ENCODE assay signal across 20 mouse cellular contexts in genomic region chr17:57285077-57285476, GRCm38 (mm10). TPM values are rescaled to one million over a fixed set of nuclear protein-coding genes. Genes with fewer than 3 reads are reported as not detected.
DNase-seq lines count a peak whose midpoint lies in the region; ATAC-seq and TF ChIP-seq lines count a peak whose summit lies in the region.
"Had no signal": no experiment of that assay in that cellular context is flagged by ENCODE, and none has a peak within 500 bp of the region (broad histone marks: within the 10 kb centered on the region; RNA-seq: fewer than 3 reads in every experiment).

No protein-coding gene starts in this region.

- peak in 1 of 2 experiments; percentile 50; a peak in 2 of 4 replicates for TF ChIP-seq EP300 in MEL (IDR thresholded peaks at IDR 0.05; ENCODE audit: low read depth in 1 of 2, low read length in 2 of 2)

- no peak overlapping the region for H3K4me2 ChIP-seq in liver, embryonic 11.5 days
- H3K4me2 ChIP-seq: embryonic facial prominence, embryonic 13.5 days; hindbrain, embryonic 15.5 days; midbrain, embryonic 13.5 days; stomach, embryonic 15.5 days had no signal

- peak; percentile 21 for DNase-seq in liver, adult 2 months (ENCODE audit: extremely low read depth, low read depth, low spot score)
- no peak for DNase-seq in liver, embryonic 11.5 days (ENCODE audit: low spot score)
- DNase-seq in A20 (ENCODE audit: low read depth, low spot score): peak; percentile 83
- peak; percentile 61 for DNase-seq in MEL (ENCODE audit: low read depth, low spot score)
- DNase-seq in right cerebral cortex, postnatal 25 days: no peak
- no peak for DNase-seq in layer of hippocampus, adult 9-10 months (ENCODE audit: low spot score)
- DNase-seq: adrenal gland, postnatal 36 days; gastrocnemius, postnatal 14 days; kidney, postnatal 14 days; left cerebral cortex, postnatal 4 days; lung, postnatal 14 days; right cerebral cortex, postnatal 14 days had no signal

- H3K9ac ChIP-seq in liver, adult 2 months (ENCODE audit: low read depth, low read length): no peak overlapping the region
- no peak overlapping the region for H3K9ac ChIP-seq in liver, embryonic 11.5 days (ENCODE audit: low read depth, low read length)
- no peak overlapping the region for H3K9ac ChIP-seq in MEL (ENCODE audit: control insufficient read depth, low read depth, low read length, poor library complexity, severe bottlenecking)
- H3K9ac ChIP-seq: embryonic facial prominence, embryonic 13.5 days; hindbrain, embryonic 15.5 days; liver, embryonic 14.5 days; midbrain, embryonic 13.5 days; stomach, embryonic 15.5 days had no signal

- TF ChIP-seq CTCF in liver, adult 2 months (IDR thresholded peaks at IDR 0.05; ENCODE audit: low read depth, low read length): no peak
- TF ChIP-seq CTCF in MEL (IDR thresholded peaks at IDR 0.05 in 2 of 3, conservative IDR thresholded peaks at IDR 0.05 in 1 of 3; ENCODE audit: control insufficient read depth in 1 of 3, insufficient read depth in 1 of 3, low read depth in 2 of 3, low read length in 3 of 3, poor library complexity in 1 of 3, severe bottlenecking in 1 of 3): no peak

- H3K79me2 ChIP-seq in liver, adult 2 months (ENCODE audit: control insufficient read depth, insufficient read depth, low read length): no peaks in the 10 kb centered on the region
- peaks cover 56% of the 10 kb centered on the region for H3K79me2 ChIP-seq in MEL (ENCODE audit: control insufficient read depth, insufficient read depth, low read length, poor library complexity)

- no peak for TF ChIP-seq RAD21 in MEL (IDR thresholded peaks at IDR 0.05; ENCODE audit: low read depth, low read length)

- H3K9me3 ChIP-seq in liver, embryonic 11.5 days (ENCODE audit: control insufficient read depth, low read length): no peaks in the 10 kb centered on the region
- H3K9me3 ChIP-seq in MEL (replicated peaks; ENCODE audit: insufficient read depth, low read length): no peaks in the 10 kb centered on the region
- peaks cover 5% of the 10 kb centered on the region; the same call in 1 of the 2 replicates for H3K9me3 ChIP-seq in megakaryocyte, embryonic 14.5 days
- H3K9me3 ChIP-seq: embryonic facial prominence, embryonic 13.5 days; hindbrain, embryonic 15.5 days; midbrain, embryonic 13.5 days; stomach, embryonic 15.5 days had no signal

- TF ChIP-seq POLR2A in liver, adult 2 months (IDR thresholded peaks at IDR 0.05; ENCODE audit: extremely low read depth, insufficient read depth, low read length): no peak
- no peak for TF ChIP-seq POLR2A in MEL (IDR thresholded peaks at IDR 0.05; ENCODE audit: control insufficient read depth in 1 of 2, insufficient read depth in 1 of 2, low read depth in 1 of 2, low read length in 2 of 2, poor library complexity in 1 of 2)

- no peak overlapping the region for H3K27ac ChIP-seq in liver, adult 2 months (replicated peaks; ENCODE audit: insufficient read depth, low read depth, low read length)
- no peak overlapping the region for H3K27ac ChIP-seq in liver, embryonic 11.5 days (ENCODE audit: low read depth, low read length)
- H3K27ac ChIP-seq in MEL (ENCODE audit: control insufficient read depth, low read depth, low read length): peak overlapping the region; percentile 39; the same call in 1 of the 2 replicates
- H3K27ac ChIP-seq: embryonic facial prominence, embryonic 13.5 days; hindbrain, embryonic 15.5 days; liver, embryonic 14.5 days; midbrain, embryonic 13.5 days; stomach, embryonic 15.5 days had no signal

- H3K36me3 ChIP-seq in liver, adult 2 months (ENCODE audit: control insufficient read depth, insufficient read depth, low read length): no peaks in the 10 kb centered on the region
- no peaks in the 10 kb centered on the region for H3K36me3 ChIP-seq in liver, embryonic 11.5 days (ENCODE audit: control insufficient read depth, insufficient read depth, low read length)
- H3K36me3 ChIP-seq in MEL (ENCODE audit: control insufficient read depth in 1 of 2, insufficient read depth in 2 of 2, low read length in 2 of 2): peaks cover 3 to 29% of the 10 kb centered on the region in 2 experiments; a peak in 3 of 4 replicates
- H3K36me3 ChIP-seq in megakaryocyte, embryonic 14.5 days (replicated peaks; ENCODE audit: low read length): peaks cover 92% of the 10 kb centered on the region
- H3K36me3 ChIP-seq: embryonic facial prominence, embryonic 13.5 days; hindbrain, embryonic 15.5 days; midbrain, embryonic 13.5 days; stomach, embryonic 15.5 days had no signal

- H3K4me3 ChIP-seq in liver, adult 2 months (ENCODE audit: insufficient read depth, low read depth, low read length): no peak overlapping the region
- no peak overlapping the region for H3K4me3 ChIP-seq in liver, embryonic 11.5 days (ENCODE audit: low read depth, low read length)
- H3K4me3 ChIP-seq in MEL (ENCODE audit: control insufficient read depth in 1 of 2, insufficient read depth in 1 of 2, low read depth in 2 of 2, low read length in 2 of 2): no peak overlapping the region
- H3K4me3 ChIP-seq in megakaryocyte, embryonic 14.5 days (replicated peaks): peak overlapping the region; percentile 88
- H3K4me3 ChIP-seq: embryonic facial prominence, embryonic 13.5 days; hindbrain, embryonic 15.5 days; midbrain, embryonic 13.5 days; stomach, embryonic 15.5 days had no signal

- no peaks in the 10 kb centered on the region for H3K27me3 ChIP-seq in liver, adult 2 months (ENCODE audit: control insufficient read depth, insufficient read depth, low read length)
- no peaks in the 10 kb centered on the region for H3K27me3 ChIP-seq in liver, embryonic 11.5 days (replicated peaks; ENCODE audit: control insufficient read depth, insufficient read depth, low read length)
- no peaks in the 10 kb centered on the region for H3K27me3 ChIP-seq in MEL (ENCODE audit: control insufficient read depth in 1 of 2, insufficient read depth in 2 of 2, low read length in 2 of 2)
- H3K27me3 ChIP-seq in megakaryocyte, embryonic 14.5 days (replicated peaks): no peaks in the 10 kb centered on the region
- H3K27me3 ChIP-seq: stomach, embryonic 15.5 days had no signal

- WGBS in liver, adult 2 months: 51% methylated on average over 2 of the region's 2 CpGs
- WGBS in liver, embryonic 11.5 days: 53% methylated on average over 2 of the region's 2 CpGs

- no peaks in the 10 kb centered on the region for H3K4me1 ChIP-seq in liver, adult 2 months (ENCODE audit: control insufficient read depth, insufficient read depth, low read length)
- no peaks in the 10 kb centered on the region; the same call in 1 of the 2 replicates for H3K4me1 ChIP-seq in liver, embryonic 11.5 days (replicated peaks; ENCODE audit: control insufficient read depth, insufficient read depth, low read length)
- peaks cover 7 to 25% of the 10 kb centered on the region in 2 experiments for H3K4me1 ChIP-seq in MEL (ENCODE audit: control insufficient read depth in 1 of 2, insufficient read depth in 2 of 2, low read length in 2 of 2)
- peaks cover 100% of the 10 kb centered on the region for H3K4me1 ChIP-seq in megakaryocyte, embryonic 14.5 days
- H3K4me1 ChIP-seq: embryonic facial prominence, embryonic 13.5 days; hindbrain, embryonic 15.5 days; midbrain, embryonic 13.5 days; stomach, embryonic 15.5 days had no signal

- ATAC-seq in liver, embryonic 11.5 days (replicated peaks; ENCODE audit: low FRiP score): no peak
- ATAC-seq: intestine, postnatal 0 days; midbrain, embryonic 13.5 days; Patski had no signal

TF ChIP-seq in MEL, 35 proteins besides CTCF, POLR2A, EP300 and RAD21:
- TF ChIP-seq SIN3A (IDR thresholded peaks at IDR 0.05; ENCODE audit: low read length) (peak; percentile 66), ELF1 (IDR thresholded peaks at IDR 0.05; ENCODE audit: low read depth, low read length) (peak; percentile 23; the same call in 1 of the 2 replicates), POLR2AphosphoS5 (IDR thresholded peaks at IDR 0.05; ENCODE audit: borderline replicate concordance, low read depth, low read length) (no peak), RCOR1 (IDR thresholded peaks at IDR 0.05; ENCODE audit: low read depth, low read length) (0 out of 2 replicates have a peak, but pooled peaks have one; percentile 20), ETS1 (IDR thresholded peaks at IDR 0.05; ENCODE audit: low read depth, low read length) (peak; percentile 63; the same call in 1 of the 2 replicates)

RNA-seq across cellular contexts. Expression of gene Vav1, which starts 6.2 kb away (rescaled TPM):
- total RNA-seq in liver, adult 2 months (2014; rRNA removed): 2.7 and 2.9 TPM in 2 replicates
- 1.3 and 1.9 TPM in 2 replicates for polyA plus RNA-seq in liver, adult 2 months (2012; rRNA removed)
- 18.7 and 20.6 TPM in 2 replicates for polyA plus RNA-seq in liver, embryonic 11.5 days (2014; fragmentation: Nextera tagmentation; extraction: Ambion mirVana)
- total RNA-seq in MEL (2012; rRNA removed): 81.8 and 86.7 TPM in 2 replicates
- 10 to 100 TPM in 1 of 2 experiments, not detected in 1; 99.6 TPM for polyA plus RNA-seq in MEL (2012; ENCODE audit: insufficient read depth in 1 of 2, insufficient read length in 2 of 2, low read depth in 1 of 2, low replicate concordance in 2 of 2, missing spikeins in 1 of 2)
- polyA plus RNA-seq in megakaryocyte, embryonic 14.5 days (2012; ENCODE audit: insufficient read depth, low replicate concordance): 34.6 and 164 TPM in 2 replicates
- polyA plus RNA-seq: Patski had no signal

RNA-seq across cellular contexts. Expression of gene Trip10, which starts 35.8 kb away (rescaled TPM):
- total RNA-seq in liver, adult 2 months (2014; rRNA removed): 4.6 and 5.1 TPM in 2 replicates
- 4.8 and 7.2 TPM in 2 replicates for polyA plus RNA-seq in liver, adult 2 months (2012; rRNA removed)
- 25.5 and 25.9 TPM in 2 replicates for polyA plus RNA-seq in liver, embryonic 11.5 days (2014; fragmentation: Nextera tagmentation; extraction: Ambion mirVana)
- 8.9 and 10.9 TPM in 2 replicates for total RNA-seq in MEL (2012; rRNA removed)
- 10 to 100 TPM in 1 of 2 experiments, not detected in 1; 20.8 TPM for polyA plus RNA-seq in MEL (2012; ENCODE audit: insufficient read depth in 1 of 2, insufficient read length in 2 of 2, low read depth in 1 of 2, low replicate concordance in 2 of 2, missing spikeins in 1 of 2)
- 25.4 and 45.7 TPM in 2 replicates for polyA plus RNA-seq in megakaryocyte, embryonic 14.5 days (2012; ENCODE audit: insufficient read depth, low replicate concordance)

RNA-seq across cellular contexts. Expression of gene Gpr108, which starts 36.8 kb away (rescaled TPM):
- 10.7 and 11.7 TPM in 2 replicates for total RNA-seq in liver, adult 2 months (2014; rRNA removed)
- polyA plus RNA-seq in liver, adult 2 months (2012; rRNA removed): 19.3 and 23.7 TPM in 2 replicates
- polyA plus RNA-seq in liver, embryonic 11.5 days (2014; fragmentation: Nextera tagmentation; extraction: Ambion mirVana): 26.5 and 30.7 TPM in 2 replicates
- 21.8 and 22.1 TPM in 2 replicates for total RNA-seq in MEL (2012; rRNA removed)
- polyA plus RNA-seq in MEL (2012; ENCODE audit: insufficient read depth in 1 of 2, insufficient read length in 2 of 2, low read depth in 1 of 2, low replicate concordance in 2 of 2, missing spikeins in 1 of 2): 10 to 100 TPM in 1 of 2 experiments, not detected in 1; 35.9 TPM
- 30.6 and 33.1 TPM in 2 replicates for polyA plus RNA-seq in megakaryocyte, embryonic 14.5 days (2012; ENCODE audit: insufficient read depth, low replicate concordance)

RNA-seq across cellular contexts. Expression of gene C3, which starts 57.1 kb away (rescaled TPM):
- 5,384 and 7,708 TPM in 2 replicates for total RNA-seq in liver, adult 2 months (2014; rRNA removed)
- 3,773 and 3,833 TPM in 2 replicates for polyA plus RNA-seq in liver, adult 2 months (2012; rRNA removed)
- polyA plus RNA-seq in liver, embryonic 11.5 days (2014; fragmentation: Nextera tagmentation; extraction: Ambion mirVana): 71.7 and 82.8 TPM in 2 replicates
- 0.35 and 0.59 TPM in 2 replicates for total RNA-seq in MEL (2012; rRNA removed)
- polyA plus RNA-seq in MEL (2012; ENCODE audit: insufficient read depth in 1 of 2, insufficient read length in 2 of 2, low read depth in 1 of 2, low replicate concordance in 2 of 2, missing spikeins in 1 of 2): 1 to 10 TPM in 1 of 2 experiments, not detected in 1; 3.2 TPM
- polyA plus RNA-seq in megakaryocyte, embryonic 14.5 days (2012; ENCODE audit: insufficient read depth, low replicate concordance): 0.52 and 16.6 TPM in 2 replicates

Comparison
In these comparisons a context has a peak if more than half of its experiments do, and no peak if none do; other contexts are left out.
1. DNase-seq: peak in liver, adult 2 months (single experiment), A20 (single experiment) and MEL (single experiment); none in liver, embryonic 11.5 days (single experiment), right cerebral cortex, postnatal 25 days (single experiment) and layer of hippocampus, adult 9-10 months (single experiment).